ENCODE assay signal across 17 mouse cellular contexts in genomic region chr7:139074189-139074588, GRCm38 (mm10). TPM values are rescaled to one million over a fixed set of nuclear protein-coding genes. Genes with fewer than 3 reads are reported as not detected.
DNase-seq lines count a peak whose midpoint lies in the region; ATAC-seq and TF ChIP-seq lines count a peak whose summit lies in the region.
"Had no signal": no experiment of that assay in that cellular context is flagged by ENCODE, and none has a peak within 500 bp of the region (broad histone marks: within the 10 kb centered on the region; RNA-seq: fewer than 3 reads in every experiment).

No protein-coding gene starts in this region.

- no peak overlapping the region for H3K4me3 ChIP-seq in hindbrain, embryonic 15.5 days
- no peak overlapping the region for H3K4me3 ChIP-seq in midbrain, postnatal 0 days (ENCODE audit: low read depth, low read length)
- H3K4me3 ChIP-seq in cerebellum, adult 2 months (replicated peaks; ENCODE audit: insufficient read depth, low read depth, low read length): no peak overlapping the region
- H3K4me3 ChIP-seq: heart, embryonic 10.5 days had no signal

- no peak for TF ChIP-seq POLR2A in brain, embryonic 14.5 days (IDR thresholded peaks at IDR 0.05; ENCODE audit: borderline replicate concordance, extremely low read depth, insufficient read depth, insufficient read length, poor library complexity, severe bottlenecking)
- TF ChIP-seq POLR2A in cerebellum, adult 2 months (IDR thresholded peaks at IDR 0.05; ENCODE audit: borderline replicate concordance, insufficient read depth, low read length): no peak

- H3K4me1 ChIP-seq in hindbrain, embryonic 15.5 days (replicated peaks): peaks cover 50% of the 10 kb centered on the region
- no peaks in the 10 kb centered on the region for H3K4me1 ChIP-seq in midbrain, postnatal 0 days (ENCODE audit: insufficient read depth, low read length)
- H3K4me1 ChIP-seq in cerebellum, adult 2 months (ENCODE audit: control insufficient read depth, insufficient read depth, low read length): peaks cover 32% of the 10 kb centered on the region

- ATAC-seq in hindbrain, embryonic 15.5 days (ENCODE audit: low FRiP score, low read depth): no peak
- ATAC-seq in midbrain, postnatal 0 days (ENCODE audit: low FRiP score): no peak
- ATAC-seq: intestine, embryonic 16.5 days had no signal

- H3K27me3 ChIP-seq in hindbrain, embryonic 15.5 days: no peaks in the 10 kb centered on the region
- H3K27me3 ChIP-seq in midbrain, postnatal 0 days (ENCODE audit: insufficient read depth, low read length): no peaks in the 10 kb centered on the region
- H3K27me3 ChIP-seq in cerebellum, adult 2 months (ENCODE audit: control insufficient read depth, insufficient read depth, low read length): no peaks in the 10 kb centered on the region

- no peaks in the 10 kb centered on the region for H3K9me3 ChIP-seq in hindbrain, embryonic 15.5 days
- no peaks in the 10 kb centered on the region for H3K9me3 ChIP-seq in midbrain, postnatal 0 days (ENCODE audit: low read length)
- H3K9me3 ChIP-seq: heart, embryonic 10.5 days had no signal

- H3K27ac ChIP-seq in hindbrain, embryonic 15.5 days (replicated peaks): 0 out of 2 replicates have a peak overlapping the region, but pooled peaks have one; percentile 12
- no peak overlapping the region for H3K27ac ChIP-seq in midbrain, postnatal 0 days (ENCODE audit: low read depth, low read length)
- H3K27ac ChIP-seq in cerebellum, adult 2 months (ENCODE audit: insufficient read depth, low read length): no peak overlapping the region
- H3K27ac ChIP-seq: heart, embryonic 10.5 days had no signal

- DNase-seq in cerebellum, postnatal 14 days: peak; percentile 24 to 35
- DNase-seq in cerebellum, adult 9-11 months: no peak
- peak; percentile 61 for DNase-seq in brain, embryonic 14.5 days (ENCODE audit: low read depth)
- DNase-seq in midbrain, postnatal 0 days (ENCODE audit: low spot score): peak; percentile 33
- DNase-seq in B cell, adult 2 months: no peak
- DNase-seq in cerebellum, adult 2 months: no peak
- no peak for DNase-seq in ovary, postnatal 14 days (ENCODE audit: low spot score)
- DNase-seq: adrenal gland, postnatal 36 days; gastrocnemius, postnatal 36 days; heart, postnatal 14 days; lung, postnatal 14 days; right cerebral cortex, postnatal 25 days; thymus, adult 18-20 months had no signal

- TF ChIP-seq CTCF in brain, embryonic 14.5 days (IDR thresholded peaks at IDR 0.05; ENCODE audit: borderline replicate concordance, extremely low read depth, insufficient read depth, insufficient read length): no peak
- TF ChIP-seq CTCF in midbrain, postnatal 0 days (IDR thresholded peaks at IDR 0.05): no peak
- no peak for TF ChIP-seq CTCF in cerebellum, adult 2 months (IDR thresholded peaks at IDR 0.05; ENCODE audit: borderline replicate concordance, insufficient read depth, low read depth, low read length)

- H3K9ac ChIP-seq in hindbrain, embryonic 15.5 days: no peak overlapping the region
- H3K9ac ChIP-seq in midbrain, postnatal 0 days (replicated peaks; ENCODE audit: low read length, poor library complexity, severe bottlenecking): no peak overlapping the region

- no peaks in the 10 kb centered on the region for H3K36me3 ChIP-seq in hindbrain, embryonic 15.5 days
- no peaks in the 10 kb centered on the region for H3K36me3 ChIP-seq in midbrain, postnatal 0 days (ENCODE audit: insufficient read depth, low read length)
- H3K36me3 ChIP-seq: heart, embryonic 10.5 days had no signal

- 14% methylated on average over 6 of the region's 6 CpGs for WGBS in hindbrain, embryonic 15.5 days
- WGBS in midbrain, postnatal 0 days: 9% methylated on average over 6 of the region's 6 CpGs
- WGBS in cerebellum, adult 2 months: 62% methylated on average over 6 of the region's 6 CpGs

- H3K4me2 ChIP-seq in hindbrain, embryonic 15.5 days: no peak overlapping the region
- H3K4me2 ChIP-seq in midbrain, postnatal 0 days (ENCODE audit: low read depth, low read length, poor library complexity, severe bottlenecking): no peak overlapping the region

RNA-seq across cellular contexts. Expression of gene Dpysl4, which starts 11.6 kb away (rescaled TPM):
- 192 and 195 TPM in 2 replicates for polyA plus RNA-seq in brain, embryonic 14.5 days (2012; rRNA removed)
- 183 and 192 TPM in 2 replicates for polyA plus RNA-seq in hindbrain, embryonic 15.5 days (2015; fragmentation: Nextera tagmentation; extraction: Ambion mirVana)
- 172 and 180 TPM in 2 replicates for total RNA-seq in midbrain, postnatal 0 days (2014; rRNA removed)
- polyA plus RNA-seq in midbrain, postnatal 0 days (2015; fragmentation: Nextera tagmentation; extraction: Ambion mirVana): 164 and 167 TPM in 2 replicates
- polyA plus RNA-seq in cerebellum, adult 2 months (2012; rRNA removed): 127 and 156 TPM in 2 replicates
- total RNA-seq: common myeloid progenitor, adult 5-6 weeks had no signal

Comparison
In these comparisons a context has a peak if more than half of its experiments do, and no peak if none do; other contexts are left out.
1. DNase-seq: peak in cerebellum, postnatal 14 days (2 of 2), brain, embryonic 14.5 days (single experiment) and midbrain, postnatal 0 days (single experiment); none in cerebellum, adult 9-11 months (single experiment), B cell, adult 2 months (0 of 2), cerebellum, adult 2 months (0 of 2) and ovary, postnatal 14 days (single experiment).